In genomic region chr14:76473404-76473803, GRCm38 (mm10) we compare ENCODE assay signal across 8 mouse cellular contexts. TPM values are rescaled to one million over a fixed set of nuclear protein-coding genes. Genes with fewer than 3 reads are reported as not detected.
DNase-seq lines count a peak whose midpoint lies in the region; ATAC-seq and TF ChIP-seq lines count a peak whose summit lies in the region.

No protein-coding gene starts in this region.

- no peak overlapping the region for H3K4me3 ChIP-seq in midbrain, embryonic 14.5 days (replicated peaks; ENCODE audit: low read depth, low read length)
- H3K4me3 ChIP-seq in midbrain, embryonic 15.5 days = no peak overlapping the region
- no peak overlapping the region for H3K4me3 ChIP-seq in embryonic facial prominence, embryonic 10.5 days
- H3K4me3 ChIP-seq in limb, embryonic 14.5 days (replicated peaks; ENCODE audit: low read length) = no peak overlapping the region

- peaks cover 7% of the 10 kb centered on the region; the same call in 1 of the 2 replicates for H3K36me3 ChIP-seq in midbrain, embryonic 14.5 days (ENCODE audit: control insufficient read depth, insufficient read depth, low read length)
- H3K36me3 ChIP-seq in midbrain, embryonic 15.5 days (replicated peaks) = no peaks in the 10 kb centered on the region
- peaks cover 12% of the 10 kb centered on the region for H3K36me3 ChIP-seq in embryonic facial prominence, embryonic 10.5 days (replicated peaks)
- no peaks in the 10 kb centered on the region for H3K36me3 ChIP-seq in limb, embryonic 14.5 days (ENCODE audit: control insufficient read depth, insufficient read depth, low read length)

- no peak for TF ChIP-seq POLR2A in limb, embryonic 14.5 days (IDR thresholded peaks at IDR 0.05; ENCODE audit: borderline replicate concordance, extremely low read depth, insufficient read depth, insufficient read length)

- no peak overlapping the region for H3K9ac ChIP-seq in midbrain, embryonic 14.5 days (replicated peaks; ENCODE audit: low read length)
- no peak overlapping the region for H3K9ac ChIP-seq in midbrain, embryonic 15.5 days
- no peak overlapping the region for H3K9ac ChIP-seq in limb, embryonic 14.5 days (ENCODE audit: low read depth, low read length, severe bottlenecking)

- WGBS in midbrain, embryonic 14.5 days = 13% methylated on average over 2 of the region's 2 CpGs
- 3% methylated on average over 2 of the region's 2 CpGs for WGBS in midbrain, embryonic 15.5 days
- WGBS in embryonic facial prominence, embryonic 10.5 days = 8% methylated on average over 2 of the region's 2 CpGs
- WGBS in limb, embryonic 14.5 days = 10% methylated on average over 2 of the region's 2 CpGs

- peak; percentile 50; the same call in 1 of the 2 replicates for ATAC-seq in frontal cortex, adult (ENCODE audit: low TSS enrichment)
- no peak for ATAC-seq in midbrain, embryonic 14.5 days (ENCODE audit: low FRiP score, low TSS enrichment)
- no peak for ATAC-seq in midbrain, embryonic 15.5 days (replicated peaks)
- ATAC-seq in limb, embryonic 14.5 days (ENCODE audit: low FRiP score, low read depth) = no peak

- no peak for DNase-seq in frontal cortex, postnatal 14 days (ENCODE audit: low spot score in 2 of 2)
- peak; percentile 80 for DNase-seq in midbrain, embryonic 14.5 days
- DNase-seq in adrenal gland, adult 18-20 months (ENCODE audit: low spot score in 2 of 2) = peak; percentile 41 to 56
- DNase-seq in embryonic facial prominence, embryonic 10.5 days (ENCODE audit: low spot score) = peak; percentile 66
- DNase-seq in limb, embryonic 14.5 days (ENCODE audit: low spot score) = peak; percentile 69
- DNase-seq in right cerebral cortex, postnatal 14 days = peak; percentile 45

- H3K4me2 ChIP-seq in midbrain, embryonic 14.5 days (ENCODE audit: low read length) = no peak overlapping the region
- no peak overlapping the region for H3K4me2 ChIP-seq in midbrain, embryonic 15.5 days
- H3K4me2 ChIP-seq in limb, embryonic 14.5 days (replicated peaks; ENCODE audit: low read depth, low read length, severe bottlenecking) = no peak overlapping the region

- no peaks in the 10 kb centered on the region for H3K4me1 ChIP-seq in midbrain, embryonic 14.5 days (ENCODE audit: control insufficient read depth, insufficient read depth, low read length)
- H3K4me1 ChIP-seq in midbrain, embryonic 15.5 days = 0 out of 2 replicates have a peak, but pooled peaks cover 2% of the 10 kb centered on the region
- H3K4me1 ChIP-seq in embryonic facial prominence, embryonic 10.5 days = peaks cover 36% of the 10 kb centered on the region
- 0 out of 2 replicates have a peak, but pooled peaks cover 2% of the 10 kb centered on the region for H3K4me1 ChIP-seq in limb, embryonic 14.5 days (ENCODE audit: control insufficient read depth, insufficient read depth, low read length)

- H3K27me3 ChIP-seq in midbrain, embryonic 14.5 days (ENCODE audit: control insufficient read depth, insufficient read depth, low read length) = no peaks in the 10 kb centered on the region
- H3K27me3 ChIP-seq in midbrain, embryonic 15.5 days (replicated peaks) = no peaks in the 10 kb centered on the region
- no peaks in the 10 kb centered on the region for H3K27me3 ChIP-seq in embryonic facial prominence, embryonic 10.5 days (replicated peaks; ENCODE audit: low read depth, poor library complexity, severe bottlenecking)
- H3K27me3 ChIP-seq in limb, embryonic 14.5 days (ENCODE audit: control insufficient read depth, insufficient read depth, low read length) = no peaks in the 10 kb centered on the region

- H3K27ac ChIP-seq in midbrain, embryonic 14.5 days (replicated peaks; ENCODE audit: low read depth, low read length) = no peak overlapping the region
- no peak overlapping the region for H3K27ac ChIP-seq in midbrain, embryonic 15.5 days
- H3K27ac ChIP-seq in embryonic facial prominence, embryonic 10.5 days (replicated peaks) = no peak overlapping the region
- no peak overlapping the region for H3K27ac ChIP-seq in limb, embryonic 14.5 days (replicated peaks; ENCODE audit: low read depth, low read length)

- no peaks in the 10 kb centered on the region for H3K9me3 ChIP-seq in midbrain, embryonic 14.5 days (ENCODE audit: control insufficient read depth, low read length)
- H3K9me3 ChIP-seq in midbrain, embryonic 15.5 days = no peaks in the 10 kb centered on the region
- no peaks in the 10 kb centered on the region for H3K9me3 ChIP-seq in embryonic facial prominence, embryonic 10.5 days
- no peaks in the 10 kb centered on the region for H3K9me3 ChIP-seq in limb, embryonic 14.5 days (ENCODE audit: control insufficient read depth, low read length)

RNA-seq across cellular contexts. Expression of gene Tsc22d1, which starts 58.6 kb away (rescaled TPM):
- polyA plus RNA-seq in midbrain, embryonic 14.5 days (2014; fragmentation: Nextera tagmentation; extraction: Ambion mirVana) = 792 and 872 TPM in 2 replicates
- polyA plus RNA-seq in midbrain, embryonic 15.5 days (2015; fragmentation: Nextera tagmentation; extraction: Ambion mirVana) = 792 and 811 TPM in 2 replicates
- total RNA-seq in adrenal gland, adult 18-20 months (2021) = 1,000 to 10,000 TPM in 1 of 2 experiments, 100 to 1,000 TPM in 1; 945 to 1,401 TPM
- 300 and 325 TPM in 2 replicates for polyA plus RNA-seq in embryonic facial prominence, embryonic 10.5 days (2016; fragmentation: Nextera tagmentation; extraction: Ambion mirVana)
- 484 and 506 TPM in 2 replicates for polyA plus RNA-seq in limb, embryonic 14.5 days (2012; rRNA removed)
- polyA plus RNA-seq in limb, embryonic 14.5 days (2014; fragmentation: Nextera tagmentation; extraction: Ambion mirVana) = 686 and 769 TPM in 2 replicates

Comparison
In these comparisons a context has a peak if more than half of its experiments do, and no peak if none do; other contexts are left out.
1. DNase-seq: peak in midbrain, embryonic 14.5 days (single experiment), adrenal gland, adult 18-20 months (2 of 2), embryonic facial prominence, embryonic 10.5 days (single experiment), limb, embryonic 14.5 days (single experiment) and right cerebral cortex, postnatal 14 days (single experiment); none in frontal cortex, postnatal 14 days (0 of 2).